Comparison of ENCODE assay signal across 8 mouse cellular contexts in the genomic region with DNA sequence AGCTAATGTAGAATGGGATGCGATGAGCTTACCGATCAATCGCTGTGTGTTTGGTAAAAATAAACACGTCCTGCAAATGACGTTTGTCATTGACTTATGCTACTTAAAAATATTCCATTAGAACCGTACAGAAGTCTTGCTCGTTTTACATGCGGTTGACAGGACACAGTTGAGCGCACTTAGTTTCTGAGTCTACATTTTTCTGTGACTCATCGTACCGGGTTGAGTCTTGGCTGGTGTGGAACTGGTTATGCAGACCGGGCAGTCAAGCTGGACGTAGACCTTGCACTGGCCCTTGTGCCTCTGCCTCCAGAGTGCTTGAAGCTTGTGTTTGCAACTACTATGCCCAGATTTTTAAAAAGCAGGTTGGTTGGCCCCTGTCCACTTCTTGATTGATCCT. TPM values are rescaled to one million over a fixed set of nuclear protein-coding genes. Genes with fewer than 3 reads are reported as not detected.
DNase-seq lines count a peak whose midpoint lies in the region; ATAC-seq and TF ChIP-seq lines count a peak whose summit lies in the region.

No protein-coding gene starts in this region.

- H3K4me3 ChIP-seq in brown adipose tissue, adult 24 weeks (ENCODE audit: insufficient read depth, low read depth, low read length): peak overlapping the region; percentile 82
- peak overlapping the region; percentile 95 for H3K4me3 ChIP-seq in heart, postnatal 0 days (ENCODE audit: low read depth, low read length)
- peak overlapping the region; percentile 80 for H3K4me3 ChIP-seq in limb, embryonic 11.5 days (ENCODE audit: low read depth, low read length)

- H3K27me3 ChIP-seq in heart, postnatal 0 days (ENCODE audit: control insufficient read depth, insufficient read depth, low read length): no peaks in the 10 kb centered on the region
- H3K27me3 ChIP-seq in limb, embryonic 11.5 days (ENCODE audit: control insufficient read depth, insufficient read depth, low read length): no peaks in the 10 kb centered on the region

- no peak for TF ChIP-seq CTCF in heart, postnatal 0 days (IDR thresholded peaks at IDR 0.05; ENCODE audit: low read depth)

- no peak for ATAC-seq in frontal cortex, adult (ENCODE audit: low TSS enrichment)
- ATAC-seq in heart, postnatal 0 days (ENCODE audit: insufficient read depth, low read depth): no peak
- ATAC-seq in limb, embryonic 11.5 days (ENCODE audit: insufficient number of reproducible peaks, low FRiP score, low TSS enrichment, low read depth): no peak

- peak; percentile 12 to 16 for DNase-seq in frontal cortex, postnatal 14 days (ENCODE audit: low spot score in 2 of 2)
- peak; percentile 46 to 47 for DNase-seq in B cell, adult 2 months
- peak; percentile 14 for DNase-seq in heart, postnatal 0 days (ENCODE audit: low spot score)
- no peak for DNase-seq in limb, embryonic 11.5 days (ENCODE audit: low spot score)
- peak; percentile 41 for DNase-seq in naive thymus-derived CD4-positive, alpha-beta T cell, adult 2 months (ENCODE audit: low read depth)
- DNase-seq in T-cell, adult 2 months (ENCODE audit: low spot score): no peak

- peaks cover 29% of the 10 kb centered on the region for H3K36me3 ChIP-seq in heart, postnatal 0 days (replicated peaks; ENCODE audit: control insufficient read depth, insufficient read depth, low read length)
- peaks cover 14% of the 10 kb centered on the region for H3K36me3 ChIP-seq in limb, embryonic 11.5 days (ENCODE audit: control insufficient read depth, insufficient read depth, low read length)

- no peak overlapping the region for H3K27ac ChIP-seq in brown adipose tissue, adult 24 weeks (replicated peaks; ENCODE audit: low read depth, low read length)
- H3K27ac ChIP-seq in heart, postnatal 0 days (ENCODE audit: low read depth): peak overlapping the region; percentile 94
- no peak overlapping the region for H3K27ac ChIP-seq in limb, embryonic 11.5 days (replicated peaks; ENCODE audit: low read depth, low read length)

- peak overlapping the region; percentile 95 for H3K9ac ChIP-seq in heart, postnatal 0 days (replicated peaks; ENCODE audit: low read depth, low read length)
- peak overlapping the region; percentile 79 for H3K9ac ChIP-seq in limb, embryonic 11.5 days (ENCODE audit: low read length)

- H3K9me3 ChIP-seq in heart, postnatal 0 days (replicated peaks; ENCODE audit: control insufficient read depth, low read length): no peaks in the 10 kb centered on the region
- no peaks in the 10 kb centered on the region for H3K9me3 ChIP-seq in limb, embryonic 11.5 days (ENCODE audit: control insufficient read depth, low read length)

- 8% methylated on average over 13 of the region's 13 CpGs for WGBS in heart, postnatal 0 days
- 12% methylated on average over 13 of the region's 13 CpGs for WGBS in limb, embryonic 11.5 days

- TF ChIP-seq EP300 in heart, postnatal 0 days (IDR thresholded peaks at IDR 0.05; ENCODE audit: low read depth): no peak

- peaks cover 2% of the 10 kb centered on the region; the same call in 1 of the 2 replicates for H3K4me1 ChIP-seq in brown adipose tissue, adult 24 weeks (ENCODE audit: control insufficient read depth, insufficient read depth, insufficient read length, low read length)
- peaks cover 7% of the 10 kb centered on the region; the same call in 1 of the 2 replicates for H3K4me1 ChIP-seq in heart, postnatal 0 days (ENCODE audit: control insufficient read depth, insufficient read depth)
- H3K4me1 ChIP-seq in limb, embryonic 11.5 days (ENCODE audit: control insufficient read depth, insufficient read depth, low read length): peaks cover 13% of the 10 kb centered on the region; the same call in 1 of the 2 replicates

- H3K4me2 ChIP-seq in heart, postnatal 0 days (ENCODE audit: low read depth, low read length): peak overlapping the region; percentile 96
- peak overlapping the region; percentile 57 for H3K4me2 ChIP-seq in limb, embryonic 11.5 days (ENCODE audit: low read depth, severe bottlenecking)

RNA-seq across cellular contexts. Expression of gene Edrf1, which starts 1.0 kb away (rescaled TPM):
- 5.7 and 8.6 TPM in 2 replicates for polyA plus RNA-seq in brown adipose tissue, adult 24 weeks (2012; ENCODE audit: insufficient read depth, insufficient read length, missing spikeins)
- 6.3 and 19.4 TPM in 2 replicates for total RNA-seq in heart, postnatal 0 days (2014; rRNA removed; ENCODE audit: low replicate concordance)
- 7.3 and 8.4 TPM in 2 replicates for polyA plus RNA-seq in heart, postnatal 0 days (2015; fragmentation: Nextera tagmentation; extraction: Ambion mirVana)
- polyA plus RNA-seq in limb, embryonic 11.5 days (2014; fragmentation: Nextera tagmentation; extraction: Ambion mirVana): 32.0 and 35.3 TPM in 2 replicates

RNA-seq across cellular contexts. Expression of gene Tex36, which starts 36.3 kb away (rescaled TPM):
- not detected in 2 replicates for polyA plus RNA-seq in brown adipose tissue, adult 24 weeks (2012; ENCODE audit: insufficient read depth, insufficient read length, missing spikeins)
- total RNA-seq in heart, postnatal 0 days (2014; rRNA removed; ENCODE audit: low replicate concordance): not detected in 2 replicates
- not detected in 2 replicates for polyA plus RNA-seq in heart, postnatal 0 days (2015; fragmentation: Nextera tagmentation; extraction: Ambion mirVana)
- 0.16 TPM in 1 of 2 replicates, not detected in the other for polyA plus RNA-seq in limb, embryonic 11.5 days (2014; fragmentation: Nextera tagmentation; extraction: Ambion mirVana)

RNA-seq across cellular contexts. Expression of gene Mmp21, which starts 41.6 kb away (rescaled TPM):
- not detected in 2 replicates for polyA plus RNA-seq in brown adipose tissue, adult 24 weeks (2012; ENCODE audit: insufficient read depth, insufficient read length, missing spikeins)
- total RNA-seq in heart, postnatal 0 days (2014; rRNA removed; ENCODE audit: low replicate concordance): not detected in 2 replicates
- polyA plus RNA-seq in heart, postnatal 0 days (2015; fragmentation: Nextera tagmentation; extraction: Ambion mirVana): not detected in 2 replicates
- polyA plus RNA-seq in limb, embryonic 11.5 days (2014; fragmentation: Nextera tagmentation; extraction: Ambion mirVana): 0.08 TPM in 1 of 2 replicates, not detected in the other

Comparison
In these comparisons a context has a peak if more than half of its experiments do, and no peak if none do; other contexts are left out.
1. DNase-seq: peak in frontal cortex, postnatal 14 days (2 of 2), B cell, adult 2 months (2 of 2), heart, postnatal 0 days (single experiment) and naive thymus-derived CD4-positive, alpha-beta T cell, adult 2 months (single experiment); none in limb, embryonic 11.5 days (single experiment) and T-cell, adult 2 months (single experiment).
2. Peak in every context shown above with its lines, with median percentiles within 50 percentile points of each other: H3K4me3 ChIP-seq.